Mouse (Mus musculus) 416B (cell line): ENCODE data around the gene Kank1.

Experiments
- DNase-seq: peaks from one replicate; pipeline ENCODE4 v3.0.0; 2011; ENCODE audit warnings: low read depth

The Kank1 gene

GRCm38 (mm10) chr19:25438246-25438645, 201.5 kb downstream of the Kank1 start:
- no peak for DNase-seq

GRCm38 (mm10) chr19:25439807-25440206, 203.0 kb downstream of the Kank1 start:
- no peak for DNase-seq

GRCm38 (mm10) chr19:25440736-25441135, 204.0 kb downstream of the Kank1 start:
- no peak for DNase-seq

- peak; percentile 75 for DNase-seq
Observed at GRCm38 (mm10) chr19:25445054-25445453, 208.3 kb downstream of the Kank1 start.

GRCm38 (mm10) chr19:25445842-25446241, 209.1 kb downstream of the Kank1 start:
- peak; percentile 47 for DNase-seq

GRCm38 (mm10) chr19:25446683-25447082, 209.9 kb downstream of the Kank1 start:
- DNase-seq: no peak

GRCm38 (mm10) chr19:25447373-25447772, 210.6 kb downstream of the Kank1 start:
- no peak for DNase-seq

GRCm38 (mm10) chr19:25450869-25451629, 214.3 kb downstream of the Kank1 start:
- peak; percentile 78 for DNase-seq

- DNase-seq: no peak
Observed at GRCm38 (mm10) chr19:25453146-25453545, 216.4 kb downstream of the Kank1 start.

- DNase-seq: no peak
Observed at GRCm38 (mm10) chr19:25460760-25461159, 224.0 kb downstream of the Kank1 start.

- no peak for DNase-seq
Observed at GRCm38 (mm10) chr19:25461553-25462320, 225.0 kb downstream of the Kank1 start.

- peak; percentile 18 for DNase-seq
Observed at GRCm38 (mm10) chr19:25475806-25476205, 239.0 kb downstream of the Kank1 start.

- DNase-seq: no peak
Observed at GRCm38 (mm10) chr19:25479152-25479669, 242.4 kb downstream of the Kank1 start.

GRCm38 (mm10) chr19:25480820-25481219, 244.0 kb downstream of the Kank1 start:
- no peak for DNase-seq
